Mouse (Mus musculus) cortical plate, adult 2 months (tissue): Measurements from ENCODE around the gene Bcl2l12. TPM values are rescaled to one million over a fixed set of nuclear protein-coding genes. Genes with fewer than 3 reads are reported as not detected.

Experiments
- H3K27ac ChIP-seq: fragments of 200-500 bp; 2 replicates; pipeline ENCODE4 v1.5.1; 2012; ENCODE audit warnings: low read length, control low read depth, inconsistent platforms; ENCODE audit not compliant: insufficient read depth
- H3K4me1 ChIP-seq: fragments of 200-500 bp; 2 replicates; pipeline ENCODE4 v1.6.1; 2011; ENCODE audit warnings: low read length; ENCODE audit not compliant: control insufficient read depth, insufficient read depth
- H3K4me3 ChIP-seq: fragments of 200-500 bp; 2 replicates; pipeline ENCODE4 v1.5.1; 2011; ENCODE audit warnings: mild to moderate bottlenecking, low read length, control low read depth; ENCODE audit not compliant: insufficient read depth
- CTCF ChIP-seq: fragments of 200-500 bp; IDR thresholded peaks from 2 replicates; pipeline ENCODE4 v1.5.1; 2011; ENCODE audit warnings: mild to moderate bottlenecking, control low read depth, low read length; ENCODE audit not compliant: insufficient read depth; ENCODE audit errors: extremely low read depth
- POLR2A ChIP-seq: fragments of 200-500 bp; IDR thresholded peaks from 2 replicates; pipeline ENCODE4 v1.6.1; 2011; ENCODE audit warnings: mild to moderate bottlenecking, low read length, control low read depth; ENCODE audit not compliant: insufficient read depth; ENCODE audit errors: extremely low read depth
- polyA plus RNA-seq: library from polyadenylated mRNA; depleted of rRNA; stranded (reverse); fragments of >200 nt; gene quantifications from 2 replicates; pipeline ENCODE4 v1.2.3, GENCODE M21; 2012

Bcl2l12 gene
- polyA plus RNA-seq, 1 experiment: 6.2 TPM

DNA sequence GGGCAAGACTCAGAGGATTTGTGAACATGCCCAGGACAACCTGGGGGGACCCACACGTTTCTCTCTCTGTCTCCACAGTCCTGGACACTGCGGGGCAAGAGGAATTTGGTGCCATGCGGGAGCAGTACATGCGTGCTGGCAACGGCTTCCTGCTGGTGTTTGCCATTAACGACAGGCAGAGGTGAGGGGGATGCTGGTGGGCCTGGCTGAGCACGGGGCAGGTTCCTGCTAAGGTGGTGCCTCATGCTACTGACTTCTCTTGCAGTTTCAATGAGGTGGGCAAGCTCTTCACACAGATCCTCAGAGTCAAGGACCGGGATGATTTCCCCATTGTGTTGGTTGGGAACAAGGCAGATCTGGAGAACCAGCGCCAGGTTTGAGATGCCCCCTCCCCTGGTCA is 21.7 kb upstream of the Bcl2l12 start:
- Histone ChIP-seq H3K27ac (no peak overlapping the region), H3K4me1 (no peaks in the 10 kb centered on the region), H3K4me3 (no peak overlapping the region)
- TF ChIP-seq CTCF: no peak
- no peak for TF ChIP-seq POLR2A

DNA sequence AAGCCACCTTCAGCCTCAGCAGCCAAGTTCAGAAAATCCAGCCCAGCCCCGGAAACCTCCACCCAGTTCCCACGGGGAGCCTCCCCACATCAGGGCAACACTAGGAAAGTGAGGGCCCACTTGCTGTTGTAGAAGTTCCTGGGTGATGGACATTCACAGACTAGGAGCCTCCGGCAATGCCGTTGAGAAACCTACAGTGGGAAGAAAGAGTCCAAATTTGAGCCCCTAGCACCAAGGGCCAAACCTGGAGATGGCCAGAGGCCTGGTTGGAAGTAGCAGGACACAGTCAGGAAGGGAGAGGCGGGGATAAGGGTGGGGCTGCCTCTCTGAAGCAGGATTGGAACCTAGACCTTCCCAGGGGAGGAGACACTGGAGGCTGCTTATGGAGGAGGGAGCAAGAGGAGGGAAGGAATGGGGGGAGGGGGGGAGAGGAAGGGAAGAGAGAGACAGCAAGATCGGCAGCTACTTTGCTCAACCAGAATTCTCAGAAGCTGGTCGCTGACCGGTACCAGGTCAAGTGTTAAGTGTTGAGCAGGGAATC is 20.6 kb upstream of the Bcl2l12 start:
- Histone ChIP-seq H3K4me1 (no peaks in the 10 kb centered on the region; the same call in 1 of the 2 replicates), H3K4me3 (peak overlapping the region; percentile 21), H3K27ac (peak overlapping the region; percentile 48; the same call in 1 of the 2 replicates)
- TF ChIP-seq POLR2A (0 out of 2 replicates have a peak, but pooled peaks have one; percentile 31), CTCF (no peak)

GRCm38 (mm10) chr7:45017242-45018061 is 18.9 kb upstream of the Bcl2l12 start, which contains the start of gene Rras:
TSS of gene Rras (plus strand) at chr7:45017961.
- TF ChIP-seq POLR2A (peak; percentile 15; the same call in 1 of the 2 replicates), CTCF (no peak)
- Histone ChIP-seq H3K4me1 (no peaks in the 10 kb centered on the region; the same call in 1 of the 2 replicates), H3K27ac (peak within 1 kb of the TSS; percentile 88), H3K4me3 (peak within 1 kb of the TSS; percentile 21)

- no peak for TF ChIP-seq CTCF
- TF ChIP-seq POLR2A: no peak
- no peaks in the 10 kb centered on the region; the same call in 1 of the 2 replicates for H3K4me1 ChIP-seq
- peak overlapping the region; percentile 21 for H3K4me3 ChIP-seq
- H3K27ac ChIP-seq: peak overlapping the region; percentile 88
Observed at GRCm38 (mm10) chr7:45016761-45017160, 18.2 kb upstream of the Bcl2l12 start.

GRCm38 (mm10) chr7:45015957-45016612 is 17.6 kb upstream of the Bcl2l12 start, which contains the start of gene Scaf1:
TSS of gene Scaf1 (minus strand) at chr7:45016363.
- no peak for TF ChIP-seq CTCF
- no peak for TF ChIP-seq POLR2A
- Histone ChIP-seq H3K4me3 (peak within 1 kb of the TSS; percentile 92), H3K4me1 (no peaks in the 10 kb centered on the region; the same call in 1 of the 2 replicates), H3K27ac (peak within 1 kb of the TSS; percentile 88)

DNA sequence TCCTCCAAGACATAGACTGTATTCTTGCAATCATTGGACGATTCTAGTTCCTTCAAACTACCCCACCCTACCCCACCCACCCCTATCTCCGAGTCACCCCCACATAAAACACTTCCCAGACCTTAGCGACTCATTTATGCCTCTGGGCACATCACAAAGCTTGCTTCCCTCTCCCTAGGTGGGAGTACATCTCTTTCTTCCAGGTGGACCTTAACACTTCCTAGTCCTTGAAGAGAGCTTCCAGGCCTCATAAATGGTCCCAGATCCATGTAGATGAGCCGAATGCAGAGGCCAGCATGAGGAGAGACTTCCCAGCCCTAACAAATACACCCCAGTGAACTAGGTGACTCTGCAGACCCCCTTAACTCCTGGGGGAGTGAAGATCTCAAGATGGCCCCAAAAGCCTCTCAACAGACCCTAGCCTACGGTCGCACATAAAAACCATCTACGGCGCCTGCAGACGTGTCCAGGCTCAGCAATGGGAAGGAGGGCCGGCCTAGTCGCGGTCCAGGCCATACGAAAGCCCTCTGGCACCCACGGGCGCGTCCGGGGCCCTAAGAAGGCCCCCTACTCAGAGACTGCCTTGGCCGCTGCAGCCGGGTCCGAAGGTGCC is 16.9 kb upstream of the Bcl2l12 start:
- Histone ChIP-seq H3K4me1 (no peaks in the 10 kb centered on the region; the same call in 1 of the 2 replicates), H3K27ac (no peak overlapping the region), H3K4me3 (peak overlapping the region; percentile 92)
- no peak for TF ChIP-seq POLR2A
- TF ChIP-seq CTCF: no peak

DNA sequence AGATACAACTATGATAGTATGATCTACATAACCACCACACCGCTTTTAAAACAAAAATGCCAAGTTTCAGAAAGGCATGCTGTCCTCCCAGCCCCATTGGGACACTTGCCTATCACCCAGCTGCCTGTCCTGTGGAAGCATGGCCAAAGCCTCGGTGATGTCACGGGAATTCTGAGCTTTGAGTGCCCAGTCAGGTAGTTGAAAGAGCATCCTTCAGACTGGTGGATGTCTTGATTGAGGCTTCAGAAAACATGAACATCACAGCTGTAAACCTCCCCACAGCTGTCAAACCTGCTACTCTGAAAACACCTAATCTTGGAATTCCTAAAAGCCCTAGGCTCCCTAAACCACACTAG is 15.6 kb upstream of the Bcl2l12 start:
- H3K4me1 ChIP-seq: no peaks in the 10 kb centered on the region; the same call in 1 of the 2 replicates
- TF ChIP-seq POLR2A: no peak

DNA sequence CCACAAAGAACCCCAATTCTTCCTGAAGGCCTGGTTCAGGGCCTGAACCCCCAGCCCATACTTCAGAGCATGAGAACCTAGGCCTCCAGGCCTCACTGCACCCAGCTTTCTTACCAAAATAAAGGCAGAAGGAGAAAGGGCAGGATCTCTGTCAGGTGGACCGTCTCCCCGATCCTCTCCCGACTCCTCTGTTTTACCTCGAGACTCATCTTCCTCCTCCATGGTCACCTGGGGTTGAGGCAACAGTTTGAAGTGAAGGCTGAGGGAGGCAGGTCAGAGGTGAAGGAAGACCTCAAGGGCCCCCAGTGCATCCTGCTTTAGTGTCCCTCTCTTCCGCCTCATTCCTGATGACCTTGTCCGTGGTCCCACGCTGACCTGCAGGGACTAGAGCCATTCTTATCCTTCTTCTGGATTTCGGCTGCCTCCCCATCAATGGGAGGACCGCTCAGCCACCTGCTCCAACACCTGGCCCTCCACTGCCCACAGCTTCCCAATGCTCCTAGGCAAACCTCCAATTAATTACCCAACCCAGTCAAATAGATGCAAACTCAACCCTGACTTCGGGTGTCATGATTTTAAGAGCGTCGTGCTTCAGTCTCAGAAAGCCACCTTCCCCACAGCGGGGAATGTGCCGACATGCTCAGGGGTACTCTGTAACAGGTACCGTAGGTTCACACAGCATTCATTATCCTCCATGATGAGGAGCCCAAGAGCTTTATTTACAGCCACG is 15.0 kb upstream of the Bcl2l12 start:
- H3K27ac ChIP-seq: no peak overlapping the region
- H3K4me1 ChIP-seq: no peaks in the 10 kb centered on the region; the same call in 1 of the 2 replicates
- TF ChIP-seq CTCF (no peak), POLR2A (no peak)
- no peak overlapping the region for H3K4me3 ChIP-seq

More for the DNA sequence above, 15.6 kb upstream of the Bcl2l12 start:
- Histone ChIP-seq H3K4me3 (no peak overlapping the region), H3K27ac (no peak overlapping the region)

- Histone ChIP-seq H3K4me3 (no peak overlapping the region), H3K4me1 (no peaks in the 10 kb centered on the region; the same call in 1 of the 2 replicates), H3K27ac (no peak overlapping the region)
- TF ChIP-seq CTCF (no peak), POLR2A (no peak)
Observed at GRCm38 (mm10) chr7:45012824-45013223, 14.3 kb upstream of the Bcl2l12 start.
